Mouse (Mus musculus) stomach, embryonic 16.5 days (tissue): ENCODE data around the gene Ttc39a. TPM values are rescaled to one million over a fixed set of nuclear protein-coding genes. Genes with fewer than 3 reads are reported as not detected.

Source experiments
- ATAC-seq: fragments of 200-750 bp; cut with Nextera tagmentation; 2 replicates; pipeline ENCODE4 v1.8.0; 2017; ENCODE audit warnings: moderate number of reproducible peaks, moderate TSS enrichment; ENCODE audit not compliant: insufficient read depth, low FRiP score
- H3K27ac ChIP-seq: fragments of 300-500 bp; sonication (generic); 2 replicates; pipeline ENCODE4 v1.5.1; 2014; ENCODE audit warnings: low read length
- H3K27me3 ChIP-seq: fragments of 300-500 bp; sonication (generic); 2 replicates; pipeline ENCODE4 v1.6.1; 2014; ENCODE audit warnings: low read length, control low read depth, mixed read lengths; ENCODE audit not compliant: control insufficient read depth, insufficient read depth
- H3K36me3 ChIP-seq: fragments of 300-500 bp; sonication (generic); 2 replicates; pipeline ENCODE4 v1.6.1; 2014; ENCODE audit warnings: low read length; ENCODE audit not compliant: control insufficient read depth, insufficient read depth
- H3K4me1 ChIP-seq: fragments of 300-500 bp; sonication (generic); 2 replicates; pipeline ENCODE4 v1.6.1; 2014; ENCODE audit warnings: low read length, control low read depth, mixed read lengths; ENCODE audit not compliant: control insufficient read depth, insufficient read depth
- H3K4me2 ChIP-seq: fragments of 300-500 bp; sonication (generic); 2 replicates; pipeline ENCODE4 v1.6.1; 2014; ENCODE audit warnings: low read depth, low read length, mixed read lengths
- H3K4me3 ChIP-seq: fragments of 300-500 bp; sonication (generic); replicated peaks from 2 replicates; pipeline ENCODE4 v1.5.1; 2014; ENCODE audit warnings: mild to moderate bottlenecking, low read length
- H3K9ac ChIP-seq: fragments of 300-500 bp; sonication (generic); 2 replicates; pipeline ENCODE4 v1.6.1; 2014; ENCODE audit warnings: low read length
- H3K9me3 ChIP-seq: fragments of 300-500 bp; sonication (generic); replicated peaks from 2 replicates; pipeline ENCODE4 v1.6.1; 2016; ENCODE audit warnings: low read length, control low read depth; ENCODE audit not compliant: control insufficient read depth
- WGBS: fragments of 180-500 bp; shearing (Covaris S2); extraction: QIAGEN DNeasy Blood & Tissue Kit; methylation state at CpG from one replicate; pipeline ENCODE4 v1.1.7; 2014; 5-methylcytosine and 5-hydroxymethylcytosine counted together
- polyA plus RNA-seq: library from polyadenylated mRNA; unstranded; fragments of >200 nt; fragmentation: Nextera tagmentation; extraction: Ambion mirVana; gene quantifications from 2 replicates; pipeline ENCODE4 v1.2.1, GENCODE M21; 2015

Gene Ttc39a
- polyA plus RNA-seq, 1 experiment from 2014 or later = 21.2 TPM

GRCm38 (mm10) chr4:109417998-109418397, 11.6 kb downstream of the Ttc39a start:
- 77% methylated on average over 1 of the region's 1 CpGs for WGBS
- Histone ChIP-seq H3K36me3 (no peaks in the 10 kb centered on the region), H3K27ac (no peak overlapping the region)

GRCm38 (mm10) chr4:109419017-109419416, 12.6 kb downstream of the Ttc39a start:
- H3K36me3 ChIP-seq = no peaks in the 10 kb centered on the region
- H3K4me3 ChIP-seq = no peak overlapping the region
- no peak overlapping the region for H3K9ac ChIP-seq
- no peaks in the 10 kb centered on the region for H3K27me3 ChIP-seq
- ATAC-seq = no peak
- 37% methylated on average over 3 of the region's 3 CpGs for WGBS
- no peak overlapping the region for H3K27ac ChIP-seq
- peaks cover 4% of the 10 kb centered on the region for H3K4me1 ChIP-seq
- H3K4me2 ChIP-seq = no peak overlapping the region
- H3K9me3 ChIP-seq = no peaks in the 10 kb centered on the region

More at GRCm38 (mm10) chr4:109417998-109418397, 11.6 kb downstream of the Ttc39a start:
- no peaks in the 10 kb centered on the region for H3K9me3 ChIP-seq
- H3K4me1 ChIP-seq = peaks cover 4% of the 10 kb centered on the region
- H3K27me3 ChIP-seq = no peaks in the 10 kb centered on the region
- no peak overlapping the region for H3K4me3 ChIP-seq
- no peak overlapping the region for H3K9ac ChIP-seq
- ATAC-seq = no peak
- H3K4me2 ChIP-seq = no peak overlapping the region

- 85% methylated on average over 4 of the region's 4 CpGs for WGBS
- Histone ChIP-seq H3K9me3 (no peaks in the 10 kb centered on the region), H3K27ac (no peak overlapping the region), H3K27me3 (no peaks in the 10 kb centered on the region), H3K4me2 (no peak overlapping the region), H3K9ac (no peak overlapping the region), H3K36me3 (no peaks in the 10 kb centered on the region), H3K4me1 (peaks cover 4% of the 10 kb centered on the region), H3K4me3 (no peak overlapping the region)
- no peak for ATAC-seq
Measured at GRCm38 (mm10) chr4:109419563-109419962, 13.1 kb downstream of the Ttc39a start.

GRCm38 (mm10) chr4:109420138-109420795, 13.8 kb downstream of the Ttc39a start:
- Histone ChIP-seq H3K4me1 (peaks cover 4% of the 10 kb centered on the region), H3K27me3 (no peaks in the 10 kb centered on the region), H3K9ac (0 out of 2 replicates have a peak overlapping the region, but pooled peaks have one; percentile 16), H3K9me3 (no peaks in the 10 kb centered on the region), H3K36me3 (no peaks in the 10 kb centered on the region), H3K27ac (peak overlapping the region; percentile 33; the same call in 1 of the 2 replicates), H3K4me3 (no peak overlapping the region), H3K4me2 (no peak overlapping the region)
- ATAC-seq = peak; percentile 54; the same call in 1 of the 2 replicates
- WGBS = 60% methylated on average over 8 of the region's 8 CpGs

- no peak overlapping the region for H3K4me3 ChIP-seq
- H3K4me1 ChIP-seq = peaks cover 4% of the 10 kb centered on the region
- 0 out of 2 replicates have a peak overlapping the region, but pooled peaks have one; percentile 30 for H3K27ac ChIP-seq
- H3K9me3 ChIP-seq = no peaks in the 10 kb centered on the region
- ATAC-seq = peak; percentile 38; the same call in 1 of the 2 replicates
- H3K27me3 ChIP-seq = no peaks in the 10 kb centered on the region
- H3K9ac ChIP-seq = no peak overlapping the region
- WGBS = 68% methylated on average over 7 of the region's 7 CpGs
- no peaks in the 10 kb centered on the region for H3K36me3 ChIP-seq
- no peak overlapping the region for H3K4me2 ChIP-seq
Measured at GRCm38 (mm10) chr4:109421608-109422007, 15.2 kb downstream of the Ttc39a start.

- ATAC-seq = no peak
- Histone ChIP-seq H3K4me2 (no peak overlapping the region), H3K36me3 (no peaks in the 10 kb centered on the region), H3K4me3 (no peak overlapping the region), H3K9ac (no peak overlapping the region), H3K9me3 (no peaks in the 10 kb centered on the region), H3K27ac (no peak overlapping the region), H3K27me3 (no peaks in the 10 kb centered on the region), H3K4me1 (peaks cover 4% of the 10 kb centered on the region)
- WGBS = 74% methylated on average over 6 of the region's 6 CpGs
Measured at GRCm38 (mm10) chr4:109422436-109422835, 16.0 kb downstream of the Ttc39a start.

GRCm38 (mm10) chr4:109423438-109423837, 17.0 kb downstream of the Ttc39a start:
- no peak overlapping the region for H3K4me3 ChIP-seq
- no peaks in the 10 kb centered on the region for H3K27me3 ChIP-seq
- 72% methylated on average over 2 of the region's 2 CpGs for WGBS
- H3K36me3 ChIP-seq = no peaks in the 10 kb centered on the region
- H3K9me3 ChIP-seq = no peaks in the 10 kb centered on the region
- peaks cover 4% of the 10 kb centered on the region for H3K4me1 ChIP-seq
- no peak for ATAC-seq
- H3K9ac ChIP-seq = no peak overlapping the region
- no peak overlapping the region for H3K4me2 ChIP-seq
- H3K27ac ChIP-seq = no peak overlapping the region

- ATAC-seq = no peak
- no peaks in the 10 kb centered on the region for H3K9me3 ChIP-seq
- no peak overlapping the region for H3K27ac ChIP-seq
- no peaks in the 10 kb centered on the region for H3K27me3 ChIP-seq
- no peak overlapping the region for H3K4me2 ChIP-seq
- H3K9ac ChIP-seq = no peak overlapping the region
- WGBS = 74% methylated on average over 1 of the region's 1 CpGs
- no peaks in the 10 kb centered on the region for H3K4me1 ChIP-seq
- no peaks in the 10 kb centered on the region for H3K36me3 ChIP-seq
- no peak overlapping the region for H3K4me3 ChIP-seq
Measured at GRCm38 (mm10) chr4:109427058-109427457, 20.6 kb downstream of the Ttc39a start.

- Histone ChIP-seq H3K9me3 (no peaks in the 10 kb centered on the region), H3K36me3 (no peaks in the 10 kb centered on the region), H3K9ac (no peak overlapping the region), H3K4me1 (no peaks in the 10 kb centered on the region), H3K4me2 (no peak overlapping the region), H3K27me3 (no peaks in the 10 kb centered on the region), H3K27ac (no peak overlapping the region), H3K4me3 (no peak overlapping the region)
- no peak for ATAC-seq
- WGBS = 88% methylated on average over 7 of the region's 7 CpGs
Measured at GRCm38 (mm10) chr4:109430250-109430649, 23.8 kb downstream of the Ttc39a start.
